Mouse (Mus musculus): ENCODE data around the gene Vmn1r101.
"Not testable (repeated sequence)": the region's sequence is repeated elsewhere in the genome, so short reads cannot be mapped to it uniquely, and the experiment has no call there.

DNA sequence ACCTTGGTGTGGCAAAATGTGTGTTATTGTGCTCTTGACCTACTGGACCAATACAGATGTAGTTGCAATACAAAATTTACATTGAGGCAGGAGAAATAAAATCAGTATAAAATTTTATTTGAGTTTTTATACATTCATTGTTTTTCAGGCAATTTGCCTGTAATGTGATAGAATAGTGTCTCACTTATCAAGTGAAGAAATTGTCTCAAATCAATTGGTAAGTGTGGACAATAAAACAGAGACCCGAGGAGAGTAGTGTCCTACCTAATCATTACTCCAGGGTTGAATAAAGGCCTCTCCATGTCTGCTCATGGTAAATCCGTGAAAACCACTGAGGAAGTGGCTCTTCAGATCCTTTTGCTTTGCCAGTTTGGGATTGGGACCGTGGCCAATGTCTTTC is 24.8 kb downstream of the Vmn1r101 start, which contains the start of gene Vmn1r100:
- TF ChIP-seq CTCF (IDR thresholded peaks at IDR 0.05; ENCODE audit: extremely low read depth, insufficient read depth, insufficient read length, insufficient replicate concordance); POLR2A (IDR thresholded peaks at IDR 0.05; ENCODE audit: low read depth, low read length): not testable (repeated sequence)
